Mouse (Mus musculus) layer of hippocampus, postnatal 36 days (tissue): ENCODE data around the gene Hexim1. TPM values are rescaled to one million over a fixed set of nuclear protein-coding genes. Genes with fewer than 3 reads are reported as not detected.
A peak's percentile ranks its signal among the peaks of the same experiment; 100 is the strongest.

ENCODE experiments used
- DNase-seq, 2 experiments: peaks; one replicate each; pipeline ENCODE4 v3.0.0; 2022
- total RNA-seq, 2 experiments: library from RNA; stranded (reverse); gene quantifications; 2 replicates each; pipeline ENCODE4 v1.2.3; 2021

The Hexim1 gene
- total RNA-seq, 2 experiments from 2014 or later, result 52.7 to 56.1 TPM

- no peak for DNase-seq
Measured at GRCm38 (mm10) chr11:103098531-103099190, 17.4 kb upstream of the Hexim1 start.

GRCm38 (mm10) chr11:103099352-103099940 lies 16.6 kb upstream of the Hexim1 start:
- DNase-seq, result no peak

GRCm38 (mm10) chr11:103100361-103100760 lies 15.7 kb upstream of the Hexim1 start:
- no peak for DNase-seq

GRCm38 (mm10) chr11:103101481-103101865 lies 14.6 kb upstream of the Hexim1 start, which contains the start of the genes Plcd3 and Acbd4:
Gene Plcd3 (minus strand): TSS chr11:103101658.
Gene Acbd4 (plus strand): TSS chr11:103101682.
- peak; percentile 70 to 75 for DNase-seq

GRCm38 (mm10) chr11:103101866-103102501 lies 14.0 kb upstream of the Hexim1 start:
- DNase-seq, result peak; percentile 62 to 68

GRCm38 (mm10) chr11:103102725-103103349 lies 13.2 kb upstream of the Hexim1 start:
- DNase-seq, result peak; percentile 97 to 98

GRCm38 (mm10) chr11:103103621-103104020 lies 12.4 kb upstream of the Hexim1 start:
- no peak for DNase-seq

- DNase-seq, result no peak
Measured at GRCm38 (mm10) chr11:103104469-103104868, 11.6 kb upstream of the Hexim1 start.

GRCm38 (mm10) chr11:103105180-103105725 lies 10.8 kb upstream of the Hexim1 start:
- DNase-seq, result no peak

- DNase-seq, result no peak
Measured at GRCm38 (mm10) chr11:103105810-103106209, 10.2 kb upstream of the Hexim1 start.

GRCm38 (mm10) chr11:103106386-103106785 lies 9.6 kb upstream of the Hexim1 start:
- DNase-seq, result no peak

- no peak for DNase-seq
Measured at GRCm38 (mm10) chr11:103111301-103111700, 4.7 kb upstream of the Hexim1 start.

GRCm38 (mm10) chr11:103111881-103112551 lies 4.0 kb upstream of the Hexim1 start:
- DNase-seq, result peak in 1 of 2 experiments; percentile 43

GRCm38 (mm10) chr11:103112552-103112912 lies 3.5 kb upstream of the Hexim1 start:
- DNase-seq, result no peak

GRCm38 (mm10) chr11:103113005-103113404 lies 3.0 kb upstream of the Hexim1 start:
- DNase-seq, result no peak

GRCm38 (mm10) chr11:103113771-103114170 lies 2.3 kb upstream of the Hexim1 start:
- DNase-seq, result no peak

GRCm38 (mm10) chr11:103114270-103114943 lies 1.6 kb upstream of the Hexim1 start:
- DNase-seq, result no peak

GRCm38 (mm10) chr11:103115163-103116007 lies 646 bp upstream of the Hexim1 start:
- peak; percentile 81 to 84 for DNase-seq

GRCm38 (mm10) chr11:103116959-103117590 lies 1.0 kb downstream of the Hexim1 start:
- peak; percentile 72 for DNase-seq

GRCm38 (mm10) chr11:103117591-103118009 lies 1.6 kb downstream of the Hexim1 start:
- peak in 1 of 2 experiments; percentile 49 for DNase-seq
